Mouse (Mus musculus): ENCODE measurements around the gene Babam2.
"Not testable (repeated sequence)": the region's sequence is repeated elsewhere in the genome, so short reads cannot be mapped to it uniquely, and the experiment has no call there.

The Babam2 gene

DNA sequence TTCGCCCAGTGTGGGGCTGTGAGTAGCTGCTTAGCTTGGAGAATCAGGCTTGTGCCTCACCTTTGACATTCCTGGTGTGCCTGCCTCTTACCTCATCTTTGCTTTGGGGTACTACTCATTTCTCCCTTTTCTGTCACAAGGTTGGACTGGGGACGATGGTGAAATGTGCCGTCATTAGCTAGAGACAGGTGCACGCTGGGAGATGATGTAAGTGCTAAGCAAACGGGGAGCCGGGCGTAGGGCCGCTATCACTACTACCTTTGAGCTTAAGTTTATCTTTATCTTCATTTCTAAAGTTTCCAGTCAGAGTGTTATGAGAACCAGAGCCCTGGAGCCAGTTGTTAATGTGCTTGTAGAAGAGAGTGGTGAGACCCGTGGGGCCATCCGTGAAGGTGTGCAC is 131.3 kb downstream of the Babam2 start:
- CTCF ChIA-PET: no interaction called here

DNA sequence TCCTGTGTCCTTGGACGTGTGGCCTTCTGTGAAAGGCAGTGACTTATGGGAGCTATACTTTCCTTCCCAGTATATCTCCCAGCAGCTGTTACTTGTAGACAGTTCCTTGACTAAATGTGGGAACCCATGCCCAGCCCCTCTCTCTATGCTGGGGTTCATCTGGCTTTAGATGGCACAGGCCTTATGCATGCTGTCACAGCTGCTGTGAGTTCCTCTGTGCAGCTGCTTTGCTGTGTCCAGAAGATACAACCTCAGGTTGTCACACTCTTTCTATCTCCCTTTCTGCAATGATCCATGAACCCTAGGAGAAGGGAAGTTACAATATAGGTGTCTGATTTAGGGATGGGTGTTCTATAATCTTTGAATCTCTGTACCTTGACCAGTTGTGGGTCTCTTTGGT is 132.1 kb downstream of the Babam2 start:
- CTCF ChIA-PET: interaction anchor here (0.7 kb wide), 1 partner anchor 106 kb away, joined by 4 read pairs; no protein-coding TSS in a partner anchor

GRCm38 (mm10) chr5:31831587-31831986 is 134.1 kb downstream of the Babam2 start:
- CTCF ChIA-PET: no interaction called here

- CTCF ChIA-PET: no interaction called here
These were observed 138.2 kb downstream of the Babam2 start for GRCm38 (mm10) chr5:31835691-31836090.

GRCm38 (mm10) chr5:31839973-31840372 is 142.5 kb downstream of the Babam2 start:
- CTCF ChIA-PET: no interaction called here

DNA sequence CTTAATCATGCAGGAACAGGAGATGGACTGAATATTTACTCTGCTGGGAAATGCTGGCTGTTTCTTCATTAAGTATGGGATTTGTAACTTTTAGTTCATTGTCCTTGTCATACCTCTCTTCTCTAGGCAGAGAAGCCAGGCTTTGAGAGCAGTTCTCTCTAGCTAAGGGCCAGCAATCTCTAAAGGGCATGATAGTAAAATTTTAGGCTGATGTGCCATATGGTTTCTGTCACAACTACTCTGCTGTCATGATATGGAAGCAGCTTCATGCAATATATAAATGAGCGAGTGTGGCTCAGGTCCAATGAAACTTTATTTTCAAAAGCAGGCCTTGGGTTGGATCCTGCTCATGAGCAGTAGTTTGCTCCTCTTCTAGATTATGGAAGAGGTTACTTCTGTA is 142.9 kb downstream of the Babam2 start:
- CTCF ChIA-PET: no interaction called here

DNA sequence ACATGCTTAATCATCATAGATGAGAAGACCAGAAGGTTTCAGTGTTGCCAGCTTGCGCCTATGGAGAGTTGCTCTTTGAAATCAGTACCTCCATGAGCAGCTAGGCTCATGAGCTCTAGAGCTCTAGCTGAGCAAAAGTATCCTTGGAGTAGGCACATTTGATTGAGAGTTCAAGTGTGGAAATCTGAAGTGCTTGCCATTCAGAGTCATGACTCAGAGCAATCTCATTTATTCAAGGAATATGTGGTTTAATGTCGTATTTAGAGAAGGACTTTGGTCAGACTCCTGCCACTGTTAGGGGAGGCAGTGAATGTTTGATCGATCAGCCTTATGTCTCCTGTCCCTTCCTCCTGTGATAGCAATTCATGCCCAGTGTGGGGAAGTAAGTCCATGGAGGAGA is 147.4 kb downstream of the Babam2 start:
- CTCF ChIA-PET: no interaction called here

GRCm38 (mm10) chr5:31846971-31847370 is 149.5 kb downstream of the Babam2 start:
- CTCF ChIA-PET: no interaction called here

DNA sequence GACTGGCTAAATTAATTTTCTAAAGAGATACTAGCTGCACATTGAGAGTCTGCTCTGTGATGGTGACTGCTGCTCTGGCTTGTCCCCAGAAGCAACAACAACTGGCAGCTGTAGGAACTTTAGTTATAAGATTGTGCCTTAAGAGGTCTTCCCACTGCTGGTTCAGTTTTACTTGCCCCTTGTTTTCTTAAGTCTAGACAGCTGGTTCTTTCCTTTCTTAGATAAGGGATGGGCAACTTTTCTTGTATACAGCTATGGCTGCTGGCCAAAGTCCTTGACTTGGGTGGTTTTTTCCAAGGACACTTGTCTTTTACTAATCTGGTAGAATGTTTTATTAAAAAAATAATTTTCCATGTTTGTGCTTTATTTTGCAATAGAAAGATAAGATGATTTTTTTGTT is 151.5 kb downstream of the Babam2 start:
- CTCF ChIA-PET: no interaction called here

DNA sequence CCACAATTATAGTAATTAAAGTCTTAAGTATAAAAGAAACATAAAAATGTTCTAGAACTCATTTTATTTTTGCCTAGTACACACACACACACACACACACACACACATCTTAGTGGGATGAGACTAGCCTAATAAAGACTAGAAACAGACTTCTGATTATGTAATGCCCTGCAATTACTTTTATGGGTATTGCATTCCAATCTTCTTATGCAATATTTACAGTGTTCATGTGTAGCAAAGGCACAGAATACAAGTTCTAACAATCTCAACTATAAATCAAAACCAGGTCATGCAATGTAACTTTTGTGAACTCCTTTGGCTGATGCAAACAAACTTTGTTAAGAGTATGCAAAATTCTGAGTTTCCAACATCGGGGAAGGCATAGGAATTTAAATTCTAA is 155.3 kb downstream of the Babam2 start:
- CTCF ChIA-PET: no interaction called here

GRCm38 (mm10) chr5:31853831-31854230 is 156.3 kb downstream of the Babam2 start:
- CTCF ChIA-PET: no interaction called here

- CTCF ChIA-PET: not testable (repeated sequence)
These were observed 161.4 kb downstream of the Babam2 start for GRCm38 (mm10) chr5:31858877-31859276.

DNA sequence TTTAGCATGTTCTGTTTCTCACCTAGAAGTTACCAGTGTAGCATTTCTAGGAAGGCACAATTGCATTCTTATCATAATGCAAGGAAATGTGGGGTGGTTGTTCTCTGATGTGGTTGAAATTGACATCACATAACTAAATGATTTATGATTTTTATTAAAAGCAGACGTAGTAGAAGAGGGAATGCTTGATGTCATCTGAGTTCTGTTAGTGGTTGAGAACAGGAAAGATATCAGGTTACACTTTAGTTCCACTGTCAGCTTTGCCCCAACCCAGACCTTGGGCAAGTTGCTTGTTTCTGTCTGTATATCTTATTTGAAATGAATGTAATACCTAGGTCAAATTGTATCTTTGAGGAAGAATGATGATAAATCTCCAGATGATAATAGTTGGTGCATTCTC is 162.9 kb downstream of the Babam2 start:
- CTCF ChIA-PET: interaction anchor here (0.6 kb wide), 1 partner anchor 222 kb away, joined by 5 read pairs; no protein-coding TSS in a partner anchor

DNA sequence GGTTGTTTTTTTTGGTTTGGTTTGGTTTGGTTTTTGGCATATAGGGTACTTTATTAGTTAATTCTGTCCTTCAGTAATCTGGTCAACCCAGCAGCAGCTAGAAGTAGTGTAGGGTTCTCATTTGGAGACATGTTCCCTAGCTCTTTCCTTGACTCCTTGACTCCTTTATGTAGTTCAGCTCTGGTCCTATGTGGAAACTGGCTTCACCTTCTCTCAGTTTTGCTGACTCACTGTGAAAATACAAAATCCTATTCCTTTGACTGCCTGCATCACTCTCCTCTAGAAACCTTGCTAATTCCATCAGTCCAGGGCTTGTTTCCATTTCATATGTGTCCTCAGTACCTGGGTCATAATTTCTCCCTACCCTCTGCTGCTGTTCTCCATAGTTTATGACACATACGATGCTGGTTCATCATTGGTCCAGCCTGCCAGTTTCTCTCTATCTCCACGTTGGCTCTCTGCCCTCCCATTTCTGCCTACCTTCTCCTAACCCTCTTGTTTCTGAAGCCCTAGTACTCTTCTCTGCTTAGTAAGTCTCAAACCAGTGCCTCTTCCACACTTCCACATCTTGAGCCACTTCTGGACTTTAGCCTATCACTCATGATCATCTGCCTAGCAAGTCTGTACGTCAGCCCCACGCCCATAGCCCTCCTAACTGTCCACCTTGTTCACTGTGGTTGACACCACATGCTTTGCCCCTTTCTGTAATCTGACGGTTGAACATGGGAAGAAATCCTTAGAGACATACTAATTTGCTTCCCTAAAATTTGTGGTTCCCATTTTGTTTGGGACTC is 163.5 kb downstream of the Babam2 start:
- CTCF ChIA-PET: interaction anchor here (0.6 kb wide), 1 partner anchor 221 kb away, joined by 5 read pairs; no protein-coding TSS in a partner anchor

DNA sequence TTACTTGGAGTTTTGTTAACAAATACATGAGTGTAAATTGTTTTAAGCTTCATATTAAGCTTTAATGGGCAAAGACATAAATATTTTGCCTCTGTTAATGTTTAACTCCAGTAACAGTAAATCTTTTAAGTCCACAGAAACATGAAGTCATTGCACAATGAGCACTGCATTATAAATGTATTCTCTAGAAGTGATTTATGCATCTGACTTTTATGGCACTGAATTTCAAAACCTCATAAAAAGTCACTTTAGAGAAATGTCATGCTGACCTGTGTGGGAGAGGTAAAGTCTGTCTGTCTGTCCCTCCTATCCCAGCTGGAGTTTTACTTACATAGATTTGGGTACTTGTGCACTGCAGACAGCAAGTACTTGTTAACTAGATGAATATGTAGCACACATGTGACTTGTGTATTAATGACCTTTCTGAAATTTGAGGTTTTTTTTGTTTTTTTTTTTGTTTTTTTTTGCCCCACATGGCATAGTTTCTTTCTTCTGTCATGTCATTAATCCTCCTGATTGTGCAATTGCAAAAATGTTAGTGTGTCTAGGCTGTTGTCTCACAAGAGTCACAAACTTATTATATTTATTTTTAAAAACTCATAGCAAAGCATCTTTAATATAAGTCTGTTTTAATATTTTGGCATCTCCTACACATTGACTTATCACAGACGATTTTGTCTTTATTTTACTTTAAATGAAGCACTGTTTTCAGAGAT is 165.4 kb downstream of the Babam2 start:
- CTCF ChIA-PET: no interaction called here

DNA sequence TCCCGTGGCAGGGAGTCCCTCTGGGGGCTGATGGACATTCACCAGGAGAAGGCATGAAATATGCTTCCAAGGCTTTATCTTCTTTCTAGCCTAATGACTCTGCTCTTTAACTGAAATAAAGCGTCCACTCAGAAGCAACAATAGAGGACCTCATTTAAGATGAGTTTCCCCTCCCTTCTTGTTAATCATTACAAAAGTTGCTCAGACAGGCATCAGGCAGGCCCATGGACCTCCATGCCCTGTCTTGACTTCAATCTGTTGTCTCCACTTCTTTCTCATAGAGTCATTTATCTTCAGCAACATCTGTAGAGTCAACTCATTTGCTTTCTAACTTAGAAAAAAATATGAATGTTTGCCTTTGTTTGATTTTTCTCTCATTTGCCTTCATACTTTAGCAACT is 166.6 kb downstream of the Babam2 start:
- CTCF ChIA-PET: no interaction called here

DNA sequence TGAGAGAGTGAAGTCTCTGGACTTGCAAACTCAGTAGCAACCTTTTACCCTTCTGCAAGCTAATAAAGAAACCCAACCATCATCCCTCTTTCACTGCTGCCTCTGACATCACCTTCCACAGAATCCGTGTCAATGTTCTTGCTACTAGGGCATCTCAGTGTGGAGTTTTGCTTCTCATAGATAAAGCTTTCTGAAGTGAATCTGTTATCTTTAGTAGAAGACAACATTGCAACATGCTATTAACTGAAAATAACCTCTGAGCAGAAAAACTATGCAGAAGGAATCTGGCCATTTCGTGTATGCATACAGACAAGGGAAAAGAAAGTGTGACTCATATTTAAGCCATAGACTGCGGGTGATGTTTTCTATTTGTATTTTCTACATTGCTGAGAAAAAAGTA is 168.6 kb downstream of the Babam2 start:
- CTCF ChIA-PET: no interaction called here

DNA sequence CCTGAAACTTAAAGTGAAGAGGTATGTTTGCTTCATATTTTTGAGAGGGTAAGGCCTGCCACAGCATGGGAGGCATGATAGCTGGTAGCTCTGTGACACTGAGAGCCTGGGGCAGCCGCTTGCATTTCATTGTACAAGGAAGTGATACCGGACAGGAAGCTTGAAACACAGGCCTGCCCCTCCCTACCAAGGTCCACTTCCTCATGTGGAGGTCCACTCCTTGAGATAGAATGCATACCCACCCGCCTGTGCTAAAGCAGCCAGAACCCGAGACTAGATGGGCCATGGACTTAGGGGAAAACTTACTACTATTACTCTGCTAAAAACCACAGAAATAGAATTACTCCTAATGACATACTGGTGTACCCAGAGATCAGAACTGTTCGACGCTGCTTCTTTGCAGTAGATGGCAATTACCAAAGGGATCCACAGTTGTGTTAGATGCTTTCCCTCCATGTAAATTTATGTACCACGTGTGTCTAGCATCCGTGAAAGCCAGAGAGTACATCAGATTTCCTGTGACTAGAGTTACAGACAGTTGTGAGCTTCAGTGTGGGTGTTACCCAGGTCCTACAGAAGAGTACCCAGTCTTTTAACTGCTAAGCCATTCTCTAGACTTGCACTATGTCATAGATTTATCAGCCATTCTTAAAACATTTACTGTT is 173.5 kb downstream of the Babam2 start:
- CTCF ChIA-PET: no interaction called here

- CTCF ChIA-PET: no interaction called here
These were observed 175.8 kb downstream of the Babam2 start for GRCm38 (mm10) chr5:31873328-31873727.

GRCm38 (mm10) chr5:31874543-31874942 is 177.1 kb downstream of the Babam2 start:
- CTCF ChIA-PET: no interaction called here

DNA sequence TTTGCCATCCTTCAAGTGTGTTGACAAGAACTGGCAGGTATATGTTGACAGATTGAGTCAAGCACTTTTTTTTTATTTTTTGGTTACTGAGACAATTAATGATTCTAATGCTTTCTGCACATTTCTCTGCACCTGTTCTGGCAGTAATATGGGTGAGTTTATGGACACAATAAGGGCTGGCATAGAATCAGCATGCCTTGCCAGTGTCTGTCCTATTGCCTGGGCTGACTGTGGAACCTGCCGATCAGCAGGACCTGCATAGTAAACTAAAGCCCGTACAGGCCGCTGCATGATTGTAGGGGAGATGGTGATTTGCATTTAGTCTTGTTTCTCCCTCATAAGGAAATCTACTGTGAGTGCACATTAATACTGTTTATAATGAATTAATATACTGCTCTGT is 178.0 kb downstream of the Babam2 start:
- CTCF ChIA-PET: no interaction called here

- CTCF ChIA-PET: no interaction called here
These were observed 178.9 kb downstream of the Babam2 start for GRCm38 (mm10) chr5:31876216-31876974.

Measured in spleen, embryonic (tissue).